Mouse (Mus musculus): ENCODE data around the gene Hnrnpdl. TPM values are rescaled to one million over a fixed set of nuclear protein-coding genes. Genes with fewer than 3 reads are reported as not detected.

Gene Hnrnpdl
- polyA plus RNA-seq (2017; shearing (Covaris generic)): 100 to 1,000 TPM; 119 to 167 TPM

GRCm38 (mm10) chr5:100039602-100040142 is at the start of gene Hnrnpdl, which contains the start of gene Enoph1:
TSS of gene Hnrnpdl (minus strand) at chr5:100039664.
TSS of gene Enoph1 (plus strand) at chr5:100039985.

Other genes starting within 250 kb of the Hnrnpdl start
- gene Vamp9, start 133.4 kb downstream of the Hnrnpdl start, polyA plus RNA-seq (2017; shearing (Covaris generic)): not detected
- gene Hnrnpd, start 60.7 kb downstream of the Hnrnpdl start, polyA plus RNA-seq (2017; shearing (Covaris generic)): 100 to 1,000 TPM; 434 to 502 TPM
- gene 4930524J08Rik, start 60.6 kb downstream of the Hnrnpdl start, polyA plus RNA-seq (2017; shearing (Covaris generic)): under 1 TPM in 1 of 2 experiments, not detected in 1; 1.00 TPM
- gene Enoph1, start 321 bp upstream of the Hnrnpdl start, polyA plus RNA-seq (2017; shearing (Covaris generic)): 10 to 100 TPM; 26.8 to 32.3 TPM
- gene Tmem150c, start 120.1 kb upstream of the Hnrnpdl start, polyA plus RNA-seq (2017; shearing (Covaris generic)): not detected